Mouse (Mus musculus): ENCODE measurements around the gene Vezt. TPM values are rescaled to one million over a fixed set of nuclear protein-coding genes. Genes with fewer than 3 reads are reported as not detected.

Gene Vezt
- polyA plus RNA-seq, 1 experiment from 2014 or later, result 30.0 TPM

- Histone ChIP-seq H3K9ac (replicated peaks) (no peak overlapping the region), H3K4me3 (replicated peaks) (peak overlapping the region; percentile 69), H3K36me3 (no peaks in the 10 kb centered on the region), H3K9me3 (no peaks in the 10 kb centered on the region), H3K27me3 (no peaks in the 10 kb centered on the region), H3K4me2 (peak overlapping the region; percentile 62), H3K4me1 (replicated peaks) (peaks cover 20% of the 10 kb centered on the region), H3K27ac (no peak overlapping the region)
- ATAC-seq (ENCODE audit: insufficient number of reproducible peaks, insufficient read depth, low FRiP score, low TSS enrichment, low read depth), result no peak
- 45% methylated on average over 9 of the region's 9 CpGs for WGBS
Measured at GRCm38 (mm10) chr10:94037196-94037595, 1.6 kb upstream of the Vezt start.

- peak; percentile 26; the same call in 1 of the 2 replicates for ATAC-seq (ENCODE audit: insufficient number of reproducible peaks, insufficient read depth, low FRiP score, low TSS enrichment, low read depth)
- under 1% methylated on average over 32 of the region's 32 CpGs for WGBS
Measured at GRCm38 (mm10) chr10:94036375-94036758, 750 bp upstream of the Vezt start.

GRCm38 (mm10) chr10:94034876-94035657 lies 550 bp downstream of the Vezt start:
- Histone ChIP-seq H3K9me3 (no peaks in the 10 kb centered on the region), H3K4me3 (replicated peaks) (peak overlapping the region; percentile 69), H3K36me3 (peaks cover 1% of the 10 kb centered on the region; the same call in 1 of the 2 replicates), H3K9ac (replicated peaks) (peak overlapping the region; percentile 67), H3K4me2 (peak overlapping the region; percentile 74), H3K4me1 (replicated peaks) (peaks cover 20% of the 10 kb centered on the region), H3K27me3 (no peaks in the 10 kb centered on the region), H3K27ac (no peak overlapping the region)
- WGBS, result 2% methylated on average over 30 of the region's 30 CpGs
- ATAC-seq (ENCODE audit: insufficient number of reproducible peaks, insufficient read depth, low FRiP score, low TSS enrichment, low read depth), result peak; percentile 86

More at GRCm38 (mm10) chr10:94036375-94036758, 750 bp upstream of the Vezt start:
- Histone ChIP-seq H3K36me3 (no peaks in the 10 kb centered on the region), H3K4me2 (peak overlapping the region; percentile 62), H3K4me3 (replicated peaks) (peak overlapping the region; percentile 69), H3K4me1 (replicated peaks) (peaks cover 20% of the 10 kb centered on the region), H3K27ac (peak overlapping the region; percentile 73), H3K9ac (replicated peaks) (peak overlapping the region; percentile 84), H3K9me3 (no peaks in the 10 kb centered on the region), H3K27me3 (no peaks in the 10 kb centered on the region)

- H3K4me3 ChIP-seq (replicated peaks), result no peak overlapping the region
- H3K27me3 ChIP-seq, result no peaks in the 10 kb centered on the region
- H3K4me1 ChIP-seq (replicated peaks), result peaks cover 8% of the 10 kb centered on the region
- H3K9ac ChIP-seq (replicated peaks), result no peak overlapping the region
- H3K36me3 ChIP-seq, result peaks cover 16% of the 10 kb centered on the region; the same call in 1 of the 2 replicates
- 86% methylated on average over 6 of the region's 6 CpGs for WGBS
- no peak overlapping the region for H3K4me2 ChIP-seq
- H3K27ac ChIP-seq, result no peak overlapping the region
- H3K9me3 ChIP-seq, result no peaks in the 10 kb centered on the region
- ATAC-seq (ENCODE audit: insufficient number of reproducible peaks, insufficient read depth, low FRiP score, low TSS enrichment, low read depth), result no peak
Measured at GRCm38 (mm10) chr10:94031164-94031563, 4.5 kb downstream of the Vezt start.

GRCm38 (mm10) chr10:94028493-94028892 lies 7.1 kb downstream of the Vezt start:
- WGBS, result 74% methylated on average over 6 of the region's 6 CpGs
- no peak for ATAC-seq (ENCODE audit: insufficient number of reproducible peaks, insufficient read depth, low FRiP score, low TSS enrichment, low read depth)
- Histone ChIP-seq H3K9ac (replicated peaks) (no peak overlapping the region), H3K36me3 (peaks cover 31% of the 10 kb centered on the region; the same call in 1 of the 2 replicates), H3K27me3 (no peaks in the 10 kb centered on the region), H3K4me3 (replicated peaks) (no peak overlapping the region), H3K27ac (no peak overlapping the region), H3K9me3 (no peaks in the 10 kb centered on the region), H3K4me2 (no peak overlapping the region), H3K4me1 (replicated peaks) (no peaks in the 10 kb centered on the region)

- Histone ChIP-seq H3K4me3 (replicated peaks) (no peak overlapping the region), H3K4me1 (replicated peaks) (no peaks in the 10 kb centered on the region; the same call in 1 of the 2 replicates), H3K9ac (replicated peaks) (no peak overlapping the region), H3K27ac (no peak overlapping the region), H3K9me3 (no peaks in the 10 kb centered on the region), H3K4me2 (no peak overlapping the region), H3K27me3 (no peaks in the 10 kb centered on the region), H3K36me3 (peaks cover 29% of the 10 kb centered on the region; the same call in 1 of the 2 replicates)
- no peak for ATAC-seq (ENCODE audit: insufficient number of reproducible peaks, insufficient read depth, low FRiP score, low TSS enrichment, low read depth)
- WGBS, result 92% methylated on average over 8 of the region's 8 CpGs
Measured at GRCm38 (mm10) chr10:94025079-94025478, 10.5 kb downstream of the Vezt start.

- no peak for ATAC-seq (ENCODE audit: insufficient number of reproducible peaks, insufficient read depth, low FRiP score, low TSS enrichment, low read depth)
- WGBS, result 92% methylated on average over 4 of the region's 4 CpGs
- peaks cover 15% of the 10 kb centered on the region; the same call in 1 of the 2 replicates for H3K36me3 ChIP-seq
- no peak overlapping the region for H3K9ac ChIP-seq (replicated peaks)
- peaks cover 4% of the 10 kb centered on the region; the same call in 1 of the 2 replicates for H3K4me1 ChIP-seq (replicated peaks)
- no peaks in the 10 kb centered on the region for H3K27me3 ChIP-seq
- no peaks in the 10 kb centered on the region for H3K9me3 ChIP-seq
- H3K27ac ChIP-seq, result no peak overlapping the region
- H3K4me2 ChIP-seq, result no peak overlapping the region
- H3K4me3 ChIP-seq (replicated peaks), result no peak overlapping the region
Measured at GRCm38 (mm10) chr10:94021059-94021458, 14.6 kb downstream of the Vezt start.

- ATAC-seq (ENCODE audit: insufficient number of reproducible peaks, insufficient read depth, low FRiP score, low TSS enrichment, low read depth), result no peak
- no peaks in the 10 kb centered on the region for H3K9me3 ChIP-seq
- peaks cover 13% of the 10 kb centered on the region; the same call in 1 of the 2 replicates for H3K36me3 ChIP-seq
- no peak overlapping the region for H3K9ac ChIP-seq (replicated peaks)
- H3K27ac ChIP-seq, result no peak overlapping the region
- H3K4me1 ChIP-seq (replicated peaks), result peaks cover 4% of the 10 kb centered on the region; the same call in 1 of the 2 replicates
- H3K4me3 ChIP-seq (replicated peaks), result no peak overlapping the region
- H3K4me2 ChIP-seq, result no peak overlapping the region
- WGBS, result 83% methylated on average over 5 of the region's 5 CpGs
- H3K27me3 ChIP-seq, result no peaks in the 10 kb centered on the region
Measured at GRCm38 (mm10) chr10:94020587-94020986, 15.0 kb downstream of the Vezt start.

- no peak overlapping the region for H3K4me2 ChIP-seq
- WGBS, result 75% methylated on average over 8 of the region's 8 CpGs
- no peaks in the 10 kb centered on the region for H3K9me3 ChIP-seq
- H3K27me3 ChIP-seq, result no peaks in the 10 kb centered on the region
- no peak overlapping the region for H3K9ac ChIP-seq (replicated peaks)
- no peak overlapping the region for H3K27ac ChIP-seq
- no peak overlapping the region for H3K4me3 ChIP-seq (replicated peaks)
- no peak for ATAC-seq (ENCODE audit: insufficient number of reproducible peaks, insufficient read depth, low FRiP score, low TSS enrichment, low read depth)
- H3K4me1 ChIP-seq (replicated peaks), result peaks cover 8% of the 10 kb centered on the region; the same call in 1 of the 2 replicates
- no peaks in the 10 kb centered on the region for H3K36me3 ChIP-seq
Measured at GRCm38 (mm10) chr10:94017455-94017854, 18.2 kb downstream of the Vezt start.

GRCm38 (mm10) chr10:94014200-94014599 lies 21.4 kb downstream of the Vezt start:
- 0 out of 2 replicates have a peak overlapping the region, but pooled peaks have one; percentile 23 for H3K27ac ChIP-seq
- H3K4me2 ChIP-seq, result no peak overlapping the region
- no peak for ATAC-seq (ENCODE audit: insufficient number of reproducible peaks, insufficient read depth, low FRiP score, low TSS enrichment, low read depth)
- H3K9me3 ChIP-seq, result no peaks in the 10 kb centered on the region
- 0 out of 2 replicates have a peak, but pooled peaks cover 8% of the 10 kb centered on the region for H3K4me1 ChIP-seq (replicated peaks)
- H3K9ac ChIP-seq (replicated peaks), result no peak overlapping the region
- no peak overlapping the region for H3K4me3 ChIP-seq (replicated peaks)
- H3K27me3 ChIP-seq, result no peaks in the 10 kb centered on the region
- 62% methylated on average over 4 of the region's 4 CpGs for WGBS
- H3K36me3 ChIP-seq, result no peaks in the 10 kb centered on the region

GRCm38 (mm10) chr10:94013196-94013595 lies 22.4 kb downstream of the Vezt start:
- no peak for ATAC-seq (ENCODE audit: insufficient number of reproducible peaks, insufficient read depth, low FRiP score, low TSS enrichment, low read depth)
- 0 out of 2 replicates have a peak, but pooled peaks cover 8% of the 10 kb centered on the region for H3K4me1 ChIP-seq (replicated peaks)
- no peak overlapping the region for H3K4me3 ChIP-seq (replicated peaks)
- 50% methylated on average over 3 of the region's 3 CpGs for WGBS
- H3K9ac ChIP-seq (replicated peaks), result no peak overlapping the region
- no peak overlapping the region for H3K4me2 ChIP-seq
- no peaks in the 10 kb centered on the region for H3K9me3 ChIP-seq
- H3K27me3 ChIP-seq, result no peaks in the 10 kb centered on the region
- H3K27ac ChIP-seq, result no peak overlapping the region
- H3K36me3 ChIP-seq, result no peaks in the 10 kb centered on the region

Data from limb, embryonic 12.5 days (tissue).